Mouse (Mus musculus): ENCODE measurements around the gene Ntn1. TPM values are rescaled to one million over a fixed set of nuclear protein-coding genes. Genes with fewer than 3 reads are reported as not detected.

The Ntn1 gene
- polyA plus RNA-seq, 1 experiment from 2014 or later = 11.8 TPM

DNA sequence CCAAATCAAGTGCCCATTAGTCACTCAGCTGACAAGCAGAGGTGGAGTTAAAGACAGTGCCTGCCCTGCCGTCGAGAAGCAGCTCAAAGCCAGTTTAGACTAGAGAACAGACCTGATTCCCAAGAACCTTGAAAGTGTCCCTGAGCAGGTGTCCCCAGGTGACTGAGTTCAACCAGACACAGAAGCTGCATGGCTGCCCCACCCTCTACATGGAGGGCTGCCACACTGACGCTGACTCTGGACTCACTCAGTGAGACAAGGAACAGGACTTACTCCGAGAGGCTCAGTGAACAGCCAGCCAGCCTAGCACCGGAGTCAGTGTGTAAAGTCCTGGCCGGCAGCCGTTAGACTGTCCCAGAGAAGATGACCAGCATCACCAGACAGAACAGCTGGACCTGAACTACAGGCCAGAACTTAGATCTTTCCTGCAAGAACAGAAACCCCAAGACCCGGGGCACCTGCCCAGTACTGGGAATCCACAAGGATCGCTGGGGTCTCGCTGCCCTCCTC lies 120.6 kb downstream of the Ntn1 start:
- no peak overlapping the region for H3K27ac ChIP-seq
- no peak for DNase-seq (ENCODE audit: low spot score)
- 53% methylated on average over 10 of the region's 10 CpGs for WGBS

DNA sequence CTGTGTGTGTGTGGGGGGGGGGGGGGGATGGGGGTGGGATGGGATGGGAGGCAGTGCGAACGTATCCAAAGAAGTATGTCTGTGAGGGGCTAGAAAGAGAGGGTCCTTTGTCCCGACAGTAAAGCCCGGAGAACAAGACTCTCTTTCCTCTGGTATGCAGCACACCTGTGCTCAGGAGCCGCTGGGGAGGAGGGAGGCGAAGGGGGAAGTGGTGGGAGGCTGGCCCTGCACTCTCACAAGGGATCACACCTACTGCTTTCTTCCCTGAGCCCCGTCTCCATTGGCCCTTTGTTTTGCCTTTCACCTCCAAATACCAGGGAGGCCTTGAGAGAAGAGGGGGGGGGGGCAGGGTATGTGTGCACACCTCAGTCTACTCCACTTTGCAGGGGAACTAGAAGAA lies 123.7 kb downstream of the Ntn1 start:
- H3K9me3 ChIP-seq (replicated peaks; ENCODE audit: low read length) = no peaks in the 10 kb centered on the region
- WGBS = 61% methylated on average over 7 of the region's 7 CpGs
- H3K4me3 ChIP-seq (replicated peaks; ENCODE audit: low read depth, low read length) = no peak overlapping the region
- TF ChIP-seq CTCF (IDR thresholded peaks at IDR 0.05; ENCODE audit: low read depth) = no peak
- H3K4me2 ChIP-seq (ENCODE audit: low read length) = no peak overlapping the region
- 0 out of 2 replicates have a peak, but pooled peaks cover 6% of the 10 kb centered on the region for H3K4me1 ChIP-seq (replicated peaks; ENCODE audit: insufficient read depth, low read length)
- H3K36me3 ChIP-seq (ENCODE audit: insufficient read depth, low read length) = no peaks in the 10 kb centered on the region
- DNase-seq (ENCODE audit: low spot score) (no peak), ATAC-seq (replicated peaks; ENCODE audit: low FRiP score, low read depth) (no peak)
- H3K27ac ChIP-seq = no peak overlapping the region
- H3K9ac ChIP-seq (ENCODE audit: low read depth, low read length) = no peak overlapping the region
- H3K27me3 ChIP-seq (ENCODE audit: insufficient read depth, low read length) = no peaks in the 10 kb centered on the region

More for the DNA sequence above, 120.6 kb downstream of the Ntn1 start:
- Histone ChIP-seq H3K4me3 (replicated peaks; ENCODE audit: low read depth, low read length) (no peak overlapping the region), H3K4me2 (ENCODE audit: low read length) (no peak overlapping the region), H3K27me3 (ENCODE audit: insufficient read depth, low read length) (no peaks in the 10 kb centered on the region), H3K36me3 (ENCODE audit: insufficient read depth, low read length) (no peaks in the 10 kb centered on the region), H3K4me1 (replicated peaks; ENCODE audit: insufficient read depth, low read length) (0 out of 2 replicates have a peak, but pooled peaks cover 6% of the 10 kb centered on the region), H3K9ac (ENCODE audit: low read depth, low read length) (no peak overlapping the region), H3K9me3 (replicated peaks; ENCODE audit: low read length) (no peaks in the 10 kb centered on the region)
- no peak for TF ChIP-seq CTCF (IDR thresholded peaks at IDR 0.05; ENCODE audit: low read depth)
- ATAC-seq (replicated peaks; ENCODE audit: low FRiP score, low read depth) = no peak; the same call in 1 of the 2 replicates

DNA sequence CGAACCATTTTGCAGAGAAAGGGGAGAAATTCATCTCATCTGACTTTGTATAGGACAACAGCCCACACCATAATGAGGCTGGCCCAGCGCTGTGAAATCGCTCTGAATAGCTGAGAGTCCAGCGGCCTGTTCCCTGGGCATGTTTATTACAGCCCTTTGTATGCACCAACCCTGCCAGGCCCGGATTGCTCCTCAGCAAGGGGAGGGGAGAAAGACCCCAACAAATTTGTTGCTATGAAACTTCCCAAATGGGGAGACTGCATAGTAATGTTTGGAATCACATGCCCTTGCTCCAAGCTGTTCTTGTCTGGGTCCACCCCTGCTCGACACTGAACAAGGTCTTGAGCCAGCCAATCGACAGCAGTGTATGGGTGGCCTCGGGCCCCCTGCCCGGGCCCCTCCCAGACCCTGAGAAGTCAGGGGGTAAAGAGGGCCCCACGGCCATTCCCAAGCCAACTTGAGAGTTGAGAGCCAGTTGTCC lies 126.3 kb downstream of the Ntn1 start:
- DNase-seq (ENCODE audit: low spot score) (no peak), ATAC-seq (replicated peaks; ENCODE audit: low FRiP score, low read depth) (no peak)
- no peaks in the 10 kb centered on the region for H3K4me1 ChIP-seq (replicated peaks; ENCODE audit: insufficient read depth, low read length)
- no peaks in the 10 kb centered on the region for H3K27me3 ChIP-seq (ENCODE audit: insufficient read depth, low read length)
- no peak overlapping the region for H3K27ac ChIP-seq
- 48% methylated on average over 10 of the region's 10 CpGs for WGBS
- no peak overlapping the region for H3K4me3 ChIP-seq (replicated peaks; ENCODE audit: low read depth, low read length)
- no peak for TF ChIP-seq CTCF (IDR thresholded peaks at IDR 0.05; ENCODE audit: low read depth)
- no peak overlapping the region for H3K4me2 ChIP-seq (ENCODE audit: low read length)
- H3K9me3 ChIP-seq (replicated peaks; ENCODE audit: low read length) = no peaks in the 10 kb centered on the region
- no peak overlapping the region for H3K9ac ChIP-seq (ENCODE audit: low read depth, low read length)
- no peaks in the 10 kb centered on the region for H3K36me3 ChIP-seq (ENCODE audit: insufficient read depth, low read length)

DNA sequence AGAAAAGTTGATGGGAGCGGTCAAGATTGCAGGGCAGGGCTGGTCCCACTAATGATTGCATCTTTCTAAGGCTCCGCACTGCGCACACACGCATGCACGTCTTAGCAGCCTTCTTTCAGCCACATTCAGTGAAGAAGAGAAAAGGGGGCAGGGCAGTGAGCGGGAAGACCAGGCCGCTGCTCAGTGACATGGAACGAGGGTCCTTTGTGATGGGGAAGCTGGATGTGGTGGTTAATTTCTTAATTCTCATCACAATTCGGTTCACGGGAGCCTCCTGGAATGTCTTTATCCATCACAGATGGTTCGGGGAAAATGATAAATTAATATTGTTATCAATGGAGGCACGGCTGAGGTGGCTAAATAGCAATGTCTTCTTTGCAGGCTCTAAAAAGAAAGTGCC lies 126.8 kb downstream of the Ntn1 start:
- Histone ChIP-seq H3K9me3 (replicated peaks; ENCODE audit: low read length) (no peaks in the 10 kb centered on the region), H3K9ac (ENCODE audit: low read depth, low read length) (no peak overlapping the region), H3K4me3 (replicated peaks; ENCODE audit: low read depth, low read length) (no peak overlapping the region), H3K4me2 (ENCODE audit: low read length) (no peak overlapping the region), H3K27me3 (ENCODE audit: insufficient read depth, low read length) (no peaks in the 10 kb centered on the region), H3K36me3 (ENCODE audit: insufficient read depth, low read length) (no peaks in the 10 kb centered on the region), H3K27ac (no peak overlapping the region), H3K4me1 (replicated peaks; ENCODE audit: insufficient read depth, low read length) (no peaks in the 10 kb centered on the region)
- DNase-seq (ENCODE audit: low spot score) (no peak), ATAC-seq (replicated peaks; ENCODE audit: low FRiP score, low read depth) (no peak)
- 76% methylated on average over 12 of the region's 12 CpGs for WGBS
- TF ChIP-seq CTCF (IDR thresholded peaks at IDR 0.05; ENCODE audit: low read depth) = no peak

DNA sequence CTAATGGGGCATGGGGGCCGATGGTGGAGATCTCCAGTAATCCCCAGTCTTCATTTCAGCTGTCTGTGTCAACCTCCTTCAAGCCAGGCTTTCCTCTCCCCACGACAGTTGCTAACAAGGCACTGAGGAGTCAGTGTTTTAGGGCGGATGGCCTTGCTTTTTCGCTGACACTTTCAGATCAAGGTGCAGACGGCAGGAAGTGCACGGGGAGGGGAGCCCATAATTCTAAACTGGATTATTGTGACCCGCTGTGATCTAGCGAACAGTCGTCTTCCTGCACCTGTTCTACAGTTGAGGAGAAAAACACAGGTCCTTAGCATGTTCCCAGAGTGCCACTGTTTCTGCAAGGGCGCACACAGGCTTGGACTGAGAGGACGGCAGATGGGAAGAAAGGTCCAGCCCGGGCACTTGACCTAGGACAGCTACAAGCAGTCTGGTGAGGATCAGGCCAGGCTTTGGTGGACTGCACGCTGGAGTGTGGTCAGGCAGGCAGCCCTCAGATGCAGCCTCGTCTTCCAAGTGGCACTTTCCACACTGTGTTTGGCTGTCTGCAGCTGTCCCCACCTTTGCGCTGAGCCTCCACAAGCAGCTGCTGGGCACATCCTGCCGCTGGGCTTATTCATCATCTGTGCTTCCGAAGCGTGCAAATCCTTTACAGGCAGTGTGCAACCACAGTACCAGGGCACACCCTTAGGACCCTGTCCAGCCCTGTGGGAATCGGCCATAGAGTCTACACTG lies 129.7 kb downstream of the Ntn1 start:
- Histone ChIP-seq H3K4me3 (replicated peaks; ENCODE audit: low read depth, low read length) (no peak overlapping the region), H3K27ac (no peak overlapping the region), H3K4me1 (replicated peaks; ENCODE audit: insufficient read depth, low read length) (no peaks in the 10 kb centered on the region), H3K9me3 (replicated peaks; ENCODE audit: low read length) (no peaks in the 10 kb centered on the region), H3K27me3 (ENCODE audit: insufficient read depth, low read length) (no peaks in the 10 kb centered on the region), H3K36me3 (ENCODE audit: insufficient read depth, low read length) (no peaks in the 10 kb centered on the region), H3K9ac (ENCODE audit: low read depth, low read length) (no peak overlapping the region), H3K4me2 (ENCODE audit: low read length) (no peak overlapping the region)
- DNase-seq (ENCODE audit: low spot score) = no peak
- no peak for TF ChIP-seq CTCF (IDR thresholded peaks at IDR 0.05; ENCODE audit: low read depth)
- whole genome bisulfite sequencing = 43% methylated on average over 19 of the region's 19 CpGs
- no peak for ATAC-seq (replicated peaks; ENCODE audit: low FRiP score, low read depth)

DNA sequence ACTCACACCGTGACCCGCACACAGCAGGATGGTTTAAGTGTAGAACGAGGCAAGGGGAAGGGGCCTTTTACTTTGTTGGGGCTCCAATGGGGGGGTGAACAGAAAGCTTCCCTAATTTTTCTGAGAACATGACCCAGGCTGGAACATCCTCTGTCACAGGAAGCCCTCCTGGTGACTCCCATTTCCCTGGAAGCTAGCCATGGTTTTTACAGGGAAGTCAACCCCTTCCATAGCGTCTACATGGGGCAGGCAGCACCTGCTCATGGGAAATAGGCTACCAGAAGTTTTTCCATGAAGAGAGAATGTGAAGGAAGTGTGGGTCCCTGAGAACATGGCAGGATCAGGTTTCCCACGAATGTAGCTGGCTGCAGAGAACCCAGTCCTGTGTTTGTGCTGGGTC lies 136.3 kb downstream of the Ntn1 start:
- no peak overlapping the region for H3K4me2 ChIP-seq (ENCODE audit: low read length)
- H3K9ac ChIP-seq (ENCODE audit: low read depth, low read length) = no peak overlapping the region
- no peaks in the 10 kb centered on the region for H3K27me3 ChIP-seq (ENCODE audit: insufficient read depth, low read length)
- no peak overlapping the region for H3K27ac ChIP-seq
- no peak for TF ChIP-seq CTCF (IDR thresholded peaks at IDR 0.05; ENCODE audit: low read depth)
- H3K36me3 ChIP-seq (ENCODE audit: insufficient read depth, low read length) = no peaks in the 10 kb centered on the region
- H3K9me3 ChIP-seq (replicated peaks; ENCODE audit: low read length) = no peaks in the 10 kb centered on the region
- ATAC-seq (replicated peaks; ENCODE audit: low FRiP score, low read depth) = no peak
- 67% methylated on average over 5 of the region's 5 CpGs for WGBS
- no peaks in the 10 kb centered on the region for H3K4me1 ChIP-seq (replicated peaks; ENCODE audit: insufficient read depth, low read length)
- DNase-seq (ENCODE audit: low spot score) = no peak
- H3K4me3 ChIP-seq (replicated peaks; ENCODE audit: low read depth, low read length) = no peak overlapping the region
